Mouse (Mus musculus): Measurements from ENCODE around the gene Hdhd5. TPM values are rescaled to one million over a fixed set of nuclear protein-coding genes. Genes with fewer than 3 reads are reported as not detected.
A peak's percentile ranks its signal among the peaks of the same experiment; 100 is the strongest.

Gene Hdhd5
- total and polyA plus RNA-seq, 3 experiments = 17.8 to 19.9 TPM; not detected in 1

DNA sequence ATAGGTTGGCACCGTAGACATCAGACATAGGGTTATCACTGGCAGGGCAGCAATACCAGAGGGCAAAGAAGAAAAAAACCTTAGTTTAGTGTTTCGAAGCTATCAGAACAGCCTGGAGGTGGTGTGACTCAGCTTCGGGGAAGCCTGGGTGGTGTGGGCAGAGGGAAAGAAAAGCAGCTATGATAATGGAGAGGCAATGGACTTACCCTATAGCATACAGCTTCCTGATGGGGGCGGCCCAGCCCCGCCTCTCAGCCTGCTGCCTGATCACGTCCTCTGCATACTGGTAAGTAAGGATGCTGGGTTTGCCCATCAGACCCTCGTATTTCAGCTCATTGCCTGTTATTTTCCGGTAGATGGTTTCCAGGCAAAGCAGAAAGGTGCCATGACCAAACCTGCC lies 20.7 kb downstream of the Hdhd5 start:
- TF ChIP-seq NRF1 (IDR thresholded peaks at IDR 0.05; ENCODE audit: insufficient read depth, low read depth, low read length, poor library complexity, severe bottlenecking) (no peak), MAFK (IDR thresholded peaks at IDR 0.05; ENCODE audit: borderline replicate concordance, low read depth, low read length) (no peak), USF2 (IDR thresholded peaks at IDR 0.05; ENCODE audit: borderline replicate concordance in 1 of 2, insufficient read depth in 1 of 2, low read depth in 1 of 2, low read length in 2 of 2) (no peak), POLR2AphosphoS2 (IDR thresholded peaks at IDR 0.05; ENCODE audit: low read length) (no peak), CHD1 (IDR thresholded peaks at IDR 0.05; ENCODE audit: low read depth, low read length) (no peak), RAD21 (IDR thresholded peaks at IDR 0.05; ENCODE audit: low read depth, low read length) (no peak), GATA1 (IDR thresholded peaks at IDR 0.05; ENCODE audit: low read depth, low read length) (no peak), MYB (IDR thresholded peaks at IDR 0.05; ENCODE audit: low read depth, low read length) (no peak), ELF1 (IDR thresholded peaks at IDR 0.05; ENCODE audit: low read depth, low read length) (no peak), ETS1 (IDR thresholded peaks at IDR 0.05; ENCODE audit: low read depth, low read length) (no peak), MXI1 (IDR thresholded peaks at IDR 0.05; ENCODE audit: low read depth, low read length) (no peak), UBTF (IDR thresholded peaks at IDR 0.05; ENCODE audit: borderline replicate concordance, insufficient read depth, low read depth, low read length) (no peak), TAL1 (IDR thresholded peaks at IDR 0.05; ENCODE audit: low read length) (no peak), MEF2A (IDR thresholded peaks at IDR 0.05; ENCODE audit: extremely low read depth, insufficient replicate concordance, low read depth, low read length, poor library complexity, severe bottlenecking) (no peak), POLR2AphosphoS5 (IDR thresholded peaks at IDR 0.05; ENCODE audit: borderline replicate concordance, low read depth, low read length) (no peak), KAT2A (conservative IDR thresholded peaks at IDR 0.05; ENCODE audit: low read depth, low read length) (no peak), GABPA (IDR thresholded peaks at IDR 0.05; ENCODE audit: low read depth, low read length) (no peak), ZC3H11A (IDR thresholded peaks at IDR 0.05; ENCODE audit: low read depth, low read length) (no peak)
- no peaks in the 10 kb centered on the region for H3K27me3 ChIP-seq (ENCODE audit: control insufficient read depth in 1 of 2, insufficient read depth in 2 of 2, low read length in 2 of 2)
- H3K9ac ChIP-seq (ENCODE audit: control insufficient read depth, low read depth, low read length, poor library complexity, severe bottlenecking) = no peak overlapping the region
- H3K27ac ChIP-seq (ENCODE audit: control insufficient read depth, low read depth, low read length) = no peak overlapping the region
- H3K9me3 ChIP-seq (replicated peaks; ENCODE audit: insufficient read depth, low read length) = no peaks in the 10 kb centered on the region
- H3K4me3 ChIP-seq (ENCODE audit: control insufficient read depth in 1 of 2, insufficient read depth in 1 of 2, low read depth in 2 of 2, low read length in 2 of 2) = no peak overlapping the region
- peaks cover 0 to 10% of the 10 kb centered on the region in 2 experiments; a peak in 2 of 4 replicates for H3K4me1 ChIP-seq (ENCODE audit: control insufficient read depth in 1 of 2, insufficient read depth in 2 of 2, low read length in 2 of 2)
- peak; percentile 58 for DNase-seq (ENCODE audit: low read depth, low spot score)
- H3K79me2 ChIP-seq (ENCODE audit: control insufficient read depth, insufficient read depth, low read length, poor library complexity) = no peaks in the 10 kb centered on the region
- H3K36me3 ChIP-seq (ENCODE audit: control insufficient read depth in 1 of 2, insufficient read depth in 2 of 2, low read length in 2 of 2) = peaks cover 0 to 4% of the 10 kb centered on the region in 2 experiments; a peak in 2 of 4 replicates

GRCm38 (mm10) chr6:120509975-120510374 lies 21.1 kb downstream of the Hdhd5 start:
- no peaks in the 10 kb centered on the region for H3K9me3 ChIP-seq (replicated peaks; ENCODE audit: insufficient read depth, low read length)
- H3K79me2 ChIP-seq (ENCODE audit: control insufficient read depth, insufficient read depth, low read length, poor library complexity) = no peaks in the 10 kb centered on the region
- no peaks in the 10 kb centered on the region for H3K27me3 ChIP-seq (ENCODE audit: control insufficient read depth in 1 of 2, insufficient read depth in 2 of 2, low read length in 2 of 2)
- no peak overlapping the region for H3K27ac ChIP-seq (ENCODE audit: control insufficient read depth, low read depth, low read length)
- TF ChIP-seq GATA1 (IDR thresholded peaks at IDR 0.05; ENCODE audit: low read depth, low read length) (no peak), NRF1 (IDR thresholded peaks at IDR 0.05; ENCODE audit: insufficient read depth, low read depth, low read length, poor library complexity, severe bottlenecking) (no peak), ELF1 (IDR thresholded peaks at IDR 0.05; ENCODE audit: low read depth, low read length) (no peak), ZNF384 (IDR thresholded peaks at IDR 0.05; ENCODE audit: low read depth, low read length) (no peak), EP300 (IDR thresholded peaks at IDR 0.05; ENCODE audit: low read depth in 1 of 2, low read length in 2 of 2) (no peak)
- H3K36me3 ChIP-seq (ENCODE audit: control insufficient read depth in 1 of 2, insufficient read depth in 2 of 2, low read length in 2 of 2) = peaks cover 0 to 4% of the 10 kb centered on the region in 2 experiments; a peak in 2 of 4 replicates
- no peak overlapping the region for H3K4me3 ChIP-seq (ENCODE audit: control insufficient read depth in 1 of 2, insufficient read depth in 1 of 2, low read depth in 2 of 2, low read length in 2 of 2)
- H3K9ac ChIP-seq (ENCODE audit: control insufficient read depth, low read depth, low read length, poor library complexity, severe bottlenecking) = no peak overlapping the region
- no peak for DNase-seq (ENCODE audit: low read depth, low spot score)
- H3K4me1 ChIP-seq (ENCODE audit: control insufficient read depth in 1 of 2, insufficient read depth in 2 of 2, low read length in 2 of 2) = peaks cover 0 to 10% of the 10 kb centered on the region in 2 experiments; a peak in 2 of 4 replicates
